Mouse (Mus musculus): ENCODE data around the gene Itga5.

DNA sequence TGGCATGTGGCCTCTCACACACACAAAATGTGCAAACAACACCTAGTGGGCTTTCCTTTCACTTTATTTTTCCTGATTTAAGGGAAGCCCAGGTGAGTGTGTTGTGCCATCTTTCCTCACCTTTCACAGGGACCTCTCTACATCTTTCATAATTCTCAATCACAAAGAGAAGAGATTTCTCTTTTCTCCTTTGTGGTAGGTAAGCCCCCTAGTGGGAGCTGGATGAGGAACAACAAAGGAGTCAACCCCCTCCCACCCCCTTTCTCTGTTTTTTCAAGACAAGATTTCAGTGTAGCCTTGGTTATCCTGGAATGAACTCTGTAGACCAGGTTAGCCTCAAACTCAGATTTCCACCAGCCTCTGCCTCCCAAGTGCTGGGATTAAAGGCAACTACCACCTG lies 23.0 kb downstream of the Itga5 start:
- TF ChIP-seq POLR2A (IDR thresholded peaks at IDR 0.05; ENCODE audit: extremely low read depth, insufficient read depth, low read length) (no peak), CTCF (IDR thresholded peaks at IDR 0.05; ENCODE audit: low read depth, low read length) (no peak)
